Mouse (Mus musculus): ENCODE measurements around the gene Gm20517. TPM values are rescaled to one million over a fixed set of nuclear protein-coding genes. Genes with fewer than 3 reads are reported as not detected.
"Not testable (repeated sequence)": the region's sequence is repeated elsewhere in the genome, so short reads cannot be mapped to it uniquely, and the experiment has no call there.

The Gm20517 gene
- polyA plus RNA-seq, 1 experiment from 2014 or later: 2.4 TPM

DNA sequence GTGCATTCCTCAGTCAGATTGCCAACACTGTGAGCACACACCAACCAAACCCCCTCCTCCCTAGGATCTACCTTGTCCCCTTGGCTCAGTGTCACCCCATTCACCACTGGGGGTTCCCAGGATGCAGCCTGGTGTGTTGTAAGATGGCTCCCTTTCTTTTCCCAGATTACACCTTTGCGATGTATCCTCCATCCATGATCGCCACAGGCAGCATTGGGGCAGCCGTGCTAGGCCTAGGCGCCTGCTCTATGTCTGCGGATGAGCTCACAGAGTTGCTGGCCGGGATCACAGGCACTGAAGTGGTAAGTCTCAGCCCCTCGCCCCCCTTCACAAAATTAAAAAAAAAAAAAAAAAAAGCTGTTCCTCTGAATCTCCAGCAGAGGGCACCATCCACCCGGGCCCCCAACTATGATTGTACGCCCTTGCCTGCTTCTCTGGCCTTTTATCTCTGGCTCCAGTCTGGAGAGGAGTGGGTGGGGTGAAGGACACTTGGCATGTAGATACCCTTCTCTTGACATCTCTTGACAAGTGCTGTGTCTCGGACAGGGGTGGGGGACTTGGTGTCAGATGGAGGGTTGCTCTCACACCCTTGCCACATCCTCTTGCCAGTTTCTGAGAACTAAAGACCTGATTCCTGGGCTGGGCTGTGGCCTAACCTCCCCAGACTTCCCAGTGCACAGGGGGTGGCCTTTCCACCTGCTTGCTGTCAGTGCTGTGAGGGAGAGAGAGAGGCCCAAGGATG is 13.4 kb upstream of the Gm20517 start:
- no peak for ATAC-seq (ENCODE audit: low FRiP score, low read depth)
- Histone ChIP-seq H3K4me3 (no peak overlapping the region), H3K27ac (no peak overlapping the region), H3K27me3 (replicated peaks) (no peaks in the 10 kb centered on the region), H3K36me3 (peaks cover 46% of the 10 kb centered on the region), H3K9me3 (no peaks in the 10 kb centered on the region), H3K4me1 (peaks cover 38% of the 10 kb centered on the region), H3K9ac (no peak overlapping the region), H3K4me2 (replicated peaks) (peak overlapping the region; percentile 24; the same call in 1 of the 2 replicates)
- 36% methylated on average over 10 of the region's 10 CpGs for WGBS

DNA sequence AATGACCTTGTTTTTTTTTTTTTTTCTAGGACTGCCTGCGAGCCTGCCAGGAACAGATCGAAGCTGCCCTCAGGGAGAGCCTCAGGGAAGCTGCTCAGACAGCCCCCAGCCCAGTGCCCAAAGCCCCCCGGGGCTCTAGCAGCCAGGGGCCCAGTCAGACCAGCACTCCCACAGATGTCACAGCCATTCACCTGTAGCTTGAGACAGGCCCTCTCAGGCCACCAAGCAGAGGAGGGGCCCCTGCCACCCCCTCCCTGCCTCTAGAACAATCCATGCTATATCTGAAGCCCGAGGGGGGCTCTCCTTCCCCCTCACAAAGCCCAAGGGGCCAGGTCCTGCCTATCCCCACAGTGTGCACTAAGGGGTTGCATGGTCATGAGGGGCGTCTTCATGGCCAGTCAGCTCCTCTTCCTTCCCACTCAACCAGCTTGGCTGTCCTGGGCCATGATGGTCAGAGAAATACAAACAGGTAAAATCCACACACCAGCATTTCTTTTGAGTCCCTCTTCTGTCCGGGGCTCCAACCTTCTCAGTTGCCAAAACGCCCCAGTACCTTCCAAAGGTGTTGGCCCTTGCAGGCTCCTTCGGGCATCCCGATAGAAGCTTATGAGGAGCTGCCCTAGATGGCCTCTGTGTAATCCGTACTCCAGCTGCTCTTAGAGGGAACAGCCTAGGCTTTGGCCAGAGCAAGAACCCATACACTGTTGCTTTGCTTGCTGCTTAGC is 12.6 kb upstream of the Gm20517 start:
- peaks cover 50% of the 10 kb centered on the region for H3K36me3 ChIP-seq

DNA sequence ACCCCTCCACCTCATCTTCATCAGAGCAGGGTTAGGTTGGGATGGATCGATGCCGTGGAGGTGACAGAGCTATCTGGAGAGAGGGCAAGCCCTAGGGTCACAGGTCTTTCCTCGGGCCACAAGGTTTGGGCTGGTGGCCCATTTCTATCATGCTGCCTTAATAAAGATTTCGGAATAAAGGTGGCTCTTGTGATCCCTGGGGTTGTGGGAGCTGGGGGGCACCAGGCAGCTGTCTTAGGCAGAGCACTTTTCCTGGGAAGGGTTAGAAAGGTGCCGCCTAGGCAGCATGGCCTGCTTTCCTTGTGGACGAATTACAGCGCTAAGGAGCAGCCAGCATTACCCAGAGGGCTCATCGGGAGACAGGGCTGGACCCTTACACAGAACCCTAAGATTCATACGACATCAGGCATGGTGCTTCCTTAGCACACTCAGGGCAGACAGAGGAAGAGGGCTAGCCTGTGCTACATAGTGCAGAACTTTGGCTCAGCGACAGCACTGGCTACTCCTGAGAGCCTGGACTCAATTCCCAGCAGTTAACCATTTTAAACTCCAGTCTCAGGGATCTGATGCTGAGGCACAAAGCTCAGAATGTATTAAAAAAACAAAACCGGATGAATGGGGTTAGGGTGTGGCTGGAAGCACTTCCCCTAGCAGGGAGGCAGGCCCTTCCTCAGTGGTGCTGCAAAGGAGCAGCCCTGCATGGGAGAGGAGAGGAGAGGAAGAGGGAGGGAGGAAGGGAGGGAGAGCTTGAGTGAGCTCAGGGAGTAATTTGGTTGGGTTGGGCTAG is 11.7 kb upstream of the Gm20517 start:
- H3K4me3 ChIP-seq: no peak overlapping the region
- no peak for ATAC-seq (ENCODE audit: low FRiP score, low read depth)
- peaks cover 60% of the 10 kb centered on the region for H3K36me3 ChIP-seq
- H3K27ac ChIP-seq: 0 out of 2 replicates have a peak overlapping the region, but pooled peaks have one; percentile 1
- no peak overlapping the region for H3K9ac ChIP-seq
- H3K4me1 ChIP-seq: peaks cover 29% of the 10 kb centered on the region
- H3K9me3 ChIP-seq: no peaks in the 10 kb centered on the region
- WGBS: 80% methylated on average over 11 of the region's 11 CpGs
- no peak overlapping the region for H3K4me2 ChIP-seq (replicated peaks)
- no peaks in the 10 kb centered on the region for H3K27me3 ChIP-seq (replicated peaks)

More for the DNA sequence above, 12.6 kb upstream of the Gm20517 start:
- ATAC-seq (ENCODE audit: low FRiP score, low read depth); H3K27ac ChIP-seq; H3K9me3 ChIP-seq; H3K27me3 ChIP-seq (replicated peaks); H3K4me2 ChIP-seq (replicated peaks); H3K9ac ChIP-seq; H3K4me3 ChIP-seq: not testable (repeated sequence)
- H3K4me1 ChIP-seq: peaks cover 38% of the 10 kb centered on the region
- 81% methylated on average over 10 of the region's 10 CpGs for WGBS

DNA sequence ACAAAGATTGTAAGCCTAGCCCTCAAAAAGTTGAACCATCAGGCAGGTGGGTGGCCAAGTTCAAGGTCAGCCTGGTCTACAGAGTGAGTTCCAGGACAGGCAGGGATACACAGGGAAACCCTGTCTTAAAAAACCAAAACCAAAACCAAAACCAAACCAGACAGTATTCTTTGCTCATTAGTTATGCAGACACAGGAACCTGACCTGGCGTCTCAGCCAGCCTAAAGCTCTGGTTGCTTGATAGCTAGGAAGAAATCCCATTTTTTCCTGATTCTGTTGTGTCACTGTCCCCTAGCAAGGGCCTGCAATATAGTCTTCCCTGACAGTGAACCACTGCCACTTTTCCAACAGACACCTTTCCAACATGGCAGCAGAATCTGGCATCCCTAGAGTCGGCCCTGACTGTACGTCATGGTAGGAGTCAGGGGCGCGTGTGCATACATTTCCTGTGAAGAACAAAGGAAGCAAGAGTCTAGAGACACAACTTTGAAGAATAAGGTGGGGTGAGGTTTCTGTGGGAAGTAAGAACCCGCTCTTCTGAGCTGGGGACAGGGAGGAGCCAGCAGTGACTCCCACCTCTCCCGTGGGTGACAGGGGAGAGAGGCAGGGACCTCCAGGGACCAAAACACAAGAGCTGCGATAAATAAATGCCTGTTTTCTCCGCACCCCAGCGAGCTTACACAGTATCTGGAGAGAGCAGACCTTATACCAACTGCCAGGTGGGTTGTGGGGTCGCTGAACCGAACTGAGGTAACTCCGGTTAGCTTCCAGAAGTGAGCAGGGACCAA is 10.6 kb upstream of the Gm20517 start:
- Histone ChIP-seq H3K27me3 (replicated peaks) (no peaks in the 10 kb centered on the region), H3K4me1 (peaks cover 18% of the 10 kb centered on the region), H3K27ac (no peak overlapping the region), H3K9ac (no peak overlapping the region), H3K9me3 (no peaks in the 10 kb centered on the region), H3K36me3 (peaks cover 71% of the 10 kb centered on the region), H3K4me2 (replicated peaks) (no peak overlapping the region), H3K4me3 (no peak overlapping the region)
- no peak for ATAC-seq (ENCODE audit: low FRiP score, low read depth)
- WGBS: 88% methylated on average over 13 of the region's 13 CpGs

DNA sequence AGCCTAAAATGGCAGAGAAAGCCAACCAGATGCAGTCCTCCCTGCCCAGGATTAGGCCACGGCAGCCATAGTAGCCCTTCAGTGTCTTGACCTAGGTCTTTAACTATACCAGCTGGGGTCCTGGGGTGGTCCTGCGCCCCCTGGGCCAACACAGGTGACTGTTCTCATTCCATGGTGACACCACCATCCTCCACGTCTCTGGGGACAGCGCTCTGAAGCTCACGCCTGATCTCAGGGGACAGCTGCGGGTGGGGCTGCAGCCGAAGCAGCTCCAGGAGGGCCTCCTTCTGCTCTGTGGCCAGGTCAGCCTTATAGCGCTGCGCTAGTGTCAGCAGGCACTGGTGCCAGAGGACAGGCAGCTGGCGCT is 10.0 kb upstream of the Gm20517 start:
- Histone ChIP-seq H3K4me1 (peaks cover 13% of the 10 kb centered on the region), H3K27me3 (replicated peaks) (no peaks in the 10 kb centered on the region), H3K4me2 (replicated peaks) (no peak overlapping the region), H3K36me3 (peaks cover 76% of the 10 kb centered on the region), H3K27ac (no peak overlapping the region), H3K4me3 (no peak overlapping the region), H3K9ac (no peak overlapping the region), H3K9me3 (no peaks in the 10 kb centered on the region)
- WGBS: 92% methylated on average over 10 of the region's 10 CpGs
- no peak for ATAC-seq (ENCODE audit: low FRiP score, low read depth)

DNA sequence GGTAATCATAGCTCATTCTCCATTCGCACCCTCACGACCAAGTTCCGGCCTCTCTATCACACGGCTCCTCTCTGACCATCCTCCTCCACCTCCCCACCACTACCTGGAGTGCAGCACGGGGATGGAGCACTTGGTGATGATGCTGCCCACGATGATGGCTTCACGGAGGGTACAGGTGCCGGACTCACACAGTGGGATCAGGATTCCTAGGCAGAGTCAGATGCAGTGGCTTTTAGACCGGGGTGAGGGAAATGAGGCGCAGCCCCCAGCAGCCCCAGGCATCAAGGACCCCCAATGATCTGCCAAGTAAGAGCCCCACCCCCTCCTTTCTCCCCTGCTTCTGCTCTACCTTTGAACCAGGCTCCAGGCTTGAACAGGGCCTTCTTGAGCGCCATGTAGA is 9.1 kb upstream of the Gm20517 start:
- no peak overlapping the region for H3K4me2 ChIP-seq (replicated peaks)
- H3K4me3 ChIP-seq: no peak overlapping the region
- H3K9ac ChIP-seq: no peak overlapping the region
- no peak overlapping the region for H3K27ac ChIP-seq
- 95% methylated on average over 11 of the region's 11 CpGs for WGBS
- peaks cover 85% of the 10 kb centered on the region for H3K36me3 ChIP-seq
- peaks cover 3% of the 10 kb centered on the region for H3K4me1 ChIP-seq
- no peaks in the 10 kb centered on the region for H3K27me3 ChIP-seq (replicated peaks)
- ATAC-seq (ENCODE audit: low FRiP score, low read depth): no peak
- H3K9me3 ChIP-seq: no peaks in the 10 kb centered on the region

DNA sequence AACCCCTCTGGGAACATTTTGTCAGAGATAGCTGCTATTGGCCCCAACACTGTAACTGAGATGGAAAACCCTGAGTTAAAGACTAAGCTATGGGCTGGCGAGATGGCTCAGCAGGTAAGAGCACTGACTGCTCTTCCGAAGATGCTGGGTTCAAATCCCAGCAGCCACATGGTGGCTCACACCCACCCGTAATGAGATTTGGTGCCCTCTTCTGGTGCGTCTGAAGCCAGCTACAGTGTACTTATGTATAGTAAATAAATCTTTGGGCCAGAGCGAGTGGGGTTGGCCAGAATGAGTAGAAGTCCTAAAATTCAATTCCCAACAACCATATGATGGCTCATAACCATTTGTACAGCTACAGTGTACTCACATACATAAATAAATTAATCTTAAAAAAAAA is 5.2 kb upstream of the Gm20517 start:
- no peak for ATAC-seq (ENCODE audit: low FRiP score, low read depth)
- no peak overlapping the region for H3K4me2 ChIP-seq (replicated peaks)
- H3K4me1 ChIP-seq: peaks cover 9% of the 10 kb centered on the region
- H3K4me3 ChIP-seq: no peak overlapping the region
- no peaks in the 10 kb centered on the region for H3K9me3 ChIP-seq
- 79% methylated on average over 5 of the region's 5 CpGs for WGBS
- H3K9ac ChIP-seq: no peak overlapping the region
- peaks cover 72% of the 10 kb centered on the region for H3K36me3 ChIP-seq
- H3K27me3 ChIP-seq (replicated peaks): no peaks in the 10 kb centered on the region
- H3K27ac ChIP-seq: no peak overlapping the region

DNA sequence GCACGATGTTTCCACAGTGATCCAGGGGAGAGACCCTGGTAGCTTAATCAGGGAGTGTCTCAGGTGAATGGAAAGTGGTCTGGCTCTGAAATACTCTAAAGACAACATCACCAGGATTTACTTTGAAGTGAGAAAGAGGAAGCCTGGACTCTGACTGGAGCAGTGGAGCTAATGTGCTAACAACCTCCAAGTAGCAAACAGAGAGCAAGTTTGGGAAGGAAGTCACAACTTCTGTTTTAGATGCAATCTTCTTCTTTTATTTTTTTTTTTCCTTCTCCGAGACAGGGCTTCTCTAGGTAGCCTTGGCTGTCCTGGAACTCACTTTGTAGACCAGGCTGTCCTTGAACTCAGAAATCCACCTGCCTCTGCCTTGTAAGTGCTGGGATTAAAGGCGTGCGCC is 2.2 kb upstream of the Gm20517 start:
- Histone ChIP-seq H3K9me3 (no peaks in the 10 kb centered on the region), H3K4me3 (no peak overlapping the region), H3K4me2 (replicated peaks) (peak overlapping the region; percentile 94; the same call in 1 of the 2 replicates), H3K9ac (no peak overlapping the region), H3K27ac (no peak overlapping the region), H3K4me1 (peaks cover 22% of the 10 kb centered on the region), H3K36me3 (peaks cover 57% of the 10 kb centered on the region), H3K27me3 (replicated peaks) (no peaks in the 10 kb centered on the region)
- no peak for ATAC-seq (ENCODE audit: low FRiP score, low read depth)
- WGBS: 93% methylated on average over 4 of the region's 4 CpGs

DNA sequence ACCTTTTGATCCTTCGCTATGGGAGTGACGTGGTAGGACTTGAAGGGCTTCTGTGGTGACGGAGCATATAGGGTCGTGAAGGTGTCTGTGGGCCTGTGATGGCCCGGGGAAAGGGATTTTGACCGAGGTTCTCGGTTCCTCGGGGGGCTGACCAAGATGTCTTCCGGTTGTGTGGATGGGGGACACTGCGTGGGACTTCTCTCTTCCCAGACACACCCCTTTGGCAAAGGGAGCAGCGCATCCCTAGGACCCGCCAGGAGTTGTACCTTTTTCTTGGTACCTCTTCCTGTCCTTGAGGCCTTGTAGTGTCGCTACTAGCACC is 233 bp downstream of the Gm20517 start:
- no peak for ATAC-seq (ENCODE audit: low FRiP score, low read depth)
- peaks cover 48% of the 10 kb centered on the region for H3K36me3 ChIP-seq
- H3K4me1 ChIP-seq: peaks cover 22% of the 10 kb centered on the region
- peak overlapping the region; percentile 94 for H3K4me2 ChIP-seq (replicated peaks)
- under 1% methylated on average over 13 of the region's 13 CpGs for WGBS
- H3K9ac ChIP-seq: peak overlapping the region; percentile 78
- no peak overlapping the region for H3K27ac ChIP-seq
- no peaks in the 10 kb centered on the region for H3K27me3 ChIP-seq (replicated peaks)
- no peaks in the 10 kb centered on the region for H3K9me3 ChIP-seq
- peak overlapping the region; percentile 79 for H3K4me3 ChIP-seq

DNA sequence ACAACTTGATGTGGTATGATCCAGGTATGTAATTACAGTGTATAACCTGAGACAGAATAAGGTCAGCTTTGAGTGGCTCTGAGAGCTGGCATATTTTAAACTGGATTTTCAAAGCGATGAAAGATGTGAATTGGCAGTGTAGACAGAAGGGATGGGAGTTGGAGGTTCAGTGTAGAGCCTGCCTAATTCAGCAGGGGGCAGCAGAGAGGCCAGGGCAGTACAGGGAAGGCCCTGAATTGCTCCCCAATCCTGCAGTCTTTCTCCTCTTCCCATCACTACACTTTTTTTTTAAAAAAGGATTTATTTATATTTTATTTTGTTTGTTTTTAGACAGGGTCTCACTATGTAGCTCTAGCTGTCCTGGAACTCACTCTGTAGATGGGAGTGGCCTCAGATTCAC is 2.6 kb downstream of the Gm20517 start:
- no peak overlapping the region for H3K27ac ChIP-seq
- no peak for ATAC-seq (ENCODE audit: low FRiP score, low read depth)
- no peak overlapping the region for H3K4me2 ChIP-seq (replicated peaks)
- peaks cover 22% of the 10 kb centered on the region for H3K4me1 ChIP-seq
- no peak overlapping the region for H3K4me3 ChIP-seq
- H3K27me3 ChIP-seq (replicated peaks): no peaks in the 10 kb centered on the region
- WGBS: 89% methylated on average over 1 of the region's 1 CpGs
- H3K36me3 ChIP-seq: peaks cover 44% of the 10 kb centered on the region
- no peaks in the 10 kb centered on the region for H3K9me3 ChIP-seq
- no peak overlapping the region for H3K9ac ChIP-seq

DNA sequence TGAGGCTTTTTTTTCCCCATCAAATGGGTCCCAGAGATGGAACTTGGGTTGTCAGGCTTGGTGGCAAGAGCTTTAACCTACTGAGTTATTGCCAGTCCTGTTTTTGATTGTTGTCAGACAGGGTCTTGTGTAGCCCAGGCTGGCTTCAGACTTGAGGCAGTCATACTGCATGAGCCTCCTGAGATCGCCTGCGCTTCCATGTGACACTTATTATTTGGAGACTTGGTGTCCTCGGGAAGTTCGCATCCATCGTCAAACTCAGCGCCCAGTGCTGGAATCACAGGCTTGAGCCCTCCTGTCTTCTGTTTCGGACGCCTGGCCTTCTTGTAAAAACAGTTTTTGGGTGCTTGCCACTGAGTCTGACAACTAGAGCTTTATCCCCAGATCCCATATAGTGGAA is 4.7 kb downstream of the Gm20517 start:
- Histone ChIP-seq H3K36me3 (peaks cover 49% of the 10 kb centered on the region), H3K27me3 (replicated peaks) (no peaks in the 10 kb centered on the region), H3K4me2 (replicated peaks) (no peak overlapping the region), H3K9me3 (no peaks in the 10 kb centered on the region), H3K9ac (no peak overlapping the region), H3K4me3 (no peak overlapping the region), H3K27ac (no peak overlapping the region), H3K4me1 (peaks cover 13% of the 10 kb centered on the region)
- WGBS: 95% methylated on average over 8 of the region's 8 CpGs
- ATAC-seq (ENCODE audit: low FRiP score, low read depth): no peak

DNA sequence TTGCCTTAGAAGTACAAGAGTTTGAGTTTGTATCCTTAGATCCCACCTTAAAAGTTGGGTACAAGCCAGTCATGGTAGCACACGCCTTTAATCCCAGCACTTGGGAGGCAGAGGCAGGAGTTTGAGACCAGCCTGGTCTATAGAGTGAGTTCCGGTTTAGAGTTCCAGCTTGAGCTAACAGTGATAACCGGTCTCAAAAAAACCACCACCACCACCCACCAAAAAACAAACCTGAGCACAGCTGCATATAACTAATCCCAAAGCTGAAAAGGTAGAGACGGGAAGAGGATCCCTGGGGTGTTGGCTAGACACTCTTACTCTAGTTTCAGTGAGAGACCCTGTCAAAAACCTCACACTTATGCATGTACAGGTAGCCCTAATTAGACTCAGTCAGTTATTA is 5.3 kb downstream of the Gm20517 start:
- H3K4me3 ChIP-seq: no peak overlapping the region
- H3K27ac ChIP-seq: no peak overlapping the region
- H3K9ac ChIP-seq: no peak overlapping the region
- peaks cover 13% of the 10 kb centered on the region for H3K4me1 ChIP-seq
- no peaks in the 10 kb centered on the region for H3K9me3 ChIP-seq
- H3K4me2 ChIP-seq (replicated peaks): no peak overlapping the region
- no peaks in the 10 kb centered on the region for H3K27me3 ChIP-seq (replicated peaks)
- peaks cover 53% of the 10 kb centered on the region for H3K36me3 ChIP-seq
- ATAC-seq (ENCODE audit: low FRiP score, low read depth): no peak
- 91% methylated on average over 4 of the region's 4 CpGs for WGBS
